Mouse (Mus musculus) hindbrain, embryonic 15.5 days (tissue): Measurements from ENCODE around the gene Mpzl3. TPM values are rescaled to one million over a fixed set of nuclear protein-coding genes. Genes with fewer than 3 reads are reported as not detected.
A peak's percentile ranks its signal among the peaks of the same experiment; 100 is the strongest.

Experiments
- ATAC-seq: fragments of 200-750 bp; cut with Nextera tagmentation; 2 replicates; pipeline ENCODE4 v1.8.0; 2017; ENCODE audit warnings: low read depth, moderate number of reproducible peaks, moderate TSS enrichment; ENCODE audit not compliant: low FRiP score
- H3K27ac ChIP-seq: fragments of 300-500 bp; sonication (generic); replicated peaks from 2 replicates; pipeline ENCODE4 v1.5.1; 2015; ENCODE audit warnings: mild to moderate bottlenecking, inconsistent platforms
- H3K27me3 ChIP-seq: fragments of 300-500 bp; sonication (generic); 2 replicates; pipeline ENCODE4 v1.6.1; 2015; ENCODE audit warnings: control low read depth, inconsistent platforms
- H3K36me3 ChIP-seq: fragments of 300-500 bp; sonication (generic); 2 replicates; pipeline ENCODE4 v1.6.1; 2015; ENCODE audit warnings: control low read depth, inconsistent platforms
- H3K4me1 ChIP-seq: fragments of 300-500 bp; sonication (generic); replicated peaks from 2 replicates; pipeline ENCODE4 v1.6.1; 2015; ENCODE audit warnings: control low read depth, inconsistent platforms
- H3K4me2 ChIP-seq: fragments of 300-500 bp; sonication (generic); 2 replicates; pipeline ENCODE4 v1.6.1; 2015; ENCODE audit warnings: moderate library complexity, mild to moderate bottlenecking, inconsistent platforms
- H3K4me3 ChIP-seq: fragments of 300-500 bp; sonication (generic); 2 replicates; pipeline ENCODE4 v1.5.1; 2015; ENCODE audit warnings: mild to moderate bottlenecking, inconsistent platforms
- H3K9ac ChIP-seq: fragments of 300-500 bp; sonication (generic); 2 replicates; pipeline ENCODE4 v1.6.1; 2015; ENCODE audit warnings: inconsistent platforms
- H3K9me3 ChIP-seq: fragments of 300-500 bp; sonication (generic); 2 replicates; pipeline ENCODE4 v1.6.1; 2016; ENCODE audit warnings: control low read depth, inconsistent platforms
- WGBS: fragments of 180-500 bp; shearing (Covaris S2); methylation state at CpG from one replicate; pipeline ENCODE4 v1.1.7; 2015; 5-methylcytosine and 5-hydroxymethylcytosine counted together
- polyA plus RNA-seq: library from polyadenylated mRNA; unstranded; fragments of >200 nt; fragmentation: Nextera tagmentation; extraction: Ambion mirVana; gene quantifications from 2 replicates; pipeline ENCODE4 v1.2.1, GENCODE M21; 2015

Mpzl3 gene
- polyA plus RNA-seq: 1.3 TPM in 2 replicates

DNA sequence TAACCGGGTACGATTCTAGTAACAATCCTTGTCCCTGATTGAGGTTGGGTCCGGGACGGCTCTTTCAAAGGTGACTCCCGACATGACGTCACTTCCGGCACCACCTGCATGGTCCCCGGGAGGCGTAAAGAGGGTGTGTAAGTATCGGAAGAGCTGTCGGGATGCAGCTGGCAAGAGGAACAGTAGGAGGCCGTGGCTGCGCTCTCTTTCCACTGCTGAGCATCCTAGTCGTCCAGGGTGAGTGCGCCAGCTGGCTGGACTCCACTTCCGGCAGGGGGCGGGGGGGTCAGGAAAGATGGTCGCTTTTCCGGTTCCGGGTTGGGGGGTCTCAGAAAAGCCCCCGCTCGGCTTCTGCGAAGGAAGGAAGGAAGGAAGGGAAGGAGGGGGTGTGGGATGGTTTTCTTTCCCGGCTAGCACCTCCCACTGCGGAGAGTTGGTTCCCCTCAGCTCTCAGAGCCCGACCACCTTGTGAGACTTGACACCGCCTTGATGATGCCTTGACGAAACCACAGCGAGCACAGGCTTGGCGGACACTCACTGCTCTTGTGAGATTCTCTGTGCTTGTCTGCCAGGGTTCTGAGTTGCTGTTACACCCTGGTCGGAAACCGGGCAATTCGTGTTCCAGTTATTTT, at the start of gene Mpzl3:
Gene Mpzl3 (plus strand): TSS at position 105 of the 632 bp plus-strand sequence.
- H3K27ac ChIP-seq: peak within 1 kb of the TSS; percentile 98
- peak within 1 kb of the TSS; percentile 60 for H3K4me3 ChIP-seq
- WGBS: under 1% methylated on average over 33 of the region's 33 CpGs
- H3K36me3 ChIP-seq: no peaks in the 10 kb centered on the region
- ATAC-seq: peak; percentile 99
- peaks cover 6% of the 10 kb centered on the region; the same call in 1 of the 2 replicates for H3K4me1 ChIP-seq
- no peaks in the 10 kb centered on the region for H3K9me3 ChIP-seq
- H3K9ac ChIP-seq: peak within 1 kb of the TSS; percentile 56
- H3K27me3 ChIP-seq: peaks cover 25% of the 10 kb centered on the region
- peak within 1 kb of the TSS; percentile 67 for H3K4me2 ChIP-seq

DNA sequence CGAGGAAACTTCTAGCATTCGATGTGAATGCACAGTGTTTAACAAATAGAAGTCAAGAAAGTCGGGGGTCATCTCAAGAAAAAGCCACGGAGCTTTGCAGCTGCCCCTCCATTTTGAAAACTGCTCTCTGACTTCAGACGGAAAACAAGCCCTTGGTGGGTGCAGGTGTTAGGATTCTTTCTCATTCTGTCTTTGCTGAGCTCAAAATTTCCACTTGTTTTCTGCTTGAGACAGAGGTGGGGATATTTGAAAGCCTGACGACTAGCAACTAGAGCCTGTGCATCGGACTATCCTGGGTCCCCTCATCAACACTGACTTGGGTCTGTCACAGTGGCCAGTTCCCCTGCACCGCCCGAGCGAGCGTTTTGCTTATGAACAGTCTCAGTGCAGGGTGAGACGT, 47.6 kb upstream of the Mpzl3 start:
- Histone ChIP-seq H3K27ac (no peak overlapping the region), H3K27me3 (no peaks in the 10 kb centered on the region), H3K36me3 (no peaks in the 10 kb centered on the region), H3K4me3 (no peak overlapping the region), H3K4me1 (no peaks in the 10 kb centered on the region), H3K4me2 (no peak overlapping the region), H3K9ac (no peak overlapping the region), H3K9me3 (no peaks in the 10 kb centered on the region)
- ATAC-seq: no peak
- 82% methylated on average over 12 of the region's 12 CpGs for WGBS

- no peak overlapping the region for H3K27ac ChIP-seq
- H3K27me3 ChIP-seq: no peaks in the 10 kb centered on the region
- no peak overlapping the region for H3K9ac ChIP-seq
- no peak overlapping the region for H3K4me3 ChIP-seq
- 66% methylated on average over 4 of the region's 4 CpGs for WGBS
- H3K4me1 ChIP-seq: no peaks in the 10 kb centered on the region
- no peaks in the 10 kb centered on the region for H3K36me3 ChIP-seq
- no peak for ATAC-seq
- no peak overlapping the region for H3K4me2 ChIP-seq
- no peaks in the 10 kb centered on the region for H3K9me3 ChIP-seq
These were observed 46.6 kb upstream of the Mpzl3 start for GRCm38 (mm10) chr9:45008342-45008741.

- no peak within 1 kb of the TSS for H3K27ac ChIP-seq
- WGBS: 83% methylated on average over 19 of the region's 19 CpGs
- no peak within 1 kb of the TSS for H3K4me2 ChIP-seq
- no peaks in the 10 kb centered on the region for H3K9me3 ChIP-seq
- no peak for ATAC-seq
- H3K4me1 ChIP-seq: no peaks in the 10 kb centered on the region
- H3K27me3 ChIP-seq: no peaks in the 10 kb centered on the region
- H3K4me3 ChIP-seq: no peak within 1 kb of the TSS
- no peaks in the 10 kb centered on the region for H3K36me3 ChIP-seq
- H3K9ac ChIP-seq: no peak within 1 kb of the TSS
These were observed 45.6 kb upstream of the Mpzl3 start, which contains the start of gene Cd3e for GRCm38 (mm10) chr9:45009180-45010078. Gene Cd3e, minus strand, starts transcription at chr9:45009627.

GRCm38 (mm10) chr9:45010461-45010860, 44.5 kb upstream of the Mpzl3 start:
- Histone ChIP-seq H3K4me2 (no peak overlapping the region), H3K4me3 (no peak overlapping the region), H3K36me3 (no peaks in the 10 kb centered on the region), H3K9ac (no peak overlapping the region), H3K27me3 (no peaks in the 10 kb centered on the region), H3K4me1 (no peaks in the 10 kb centered on the region), H3K9me3 (no peaks in the 10 kb centered on the region), H3K27ac (no peak overlapping the region)
- ATAC-seq: no peak
- WGBS: 77% methylated on average over 4 of the region's 4 CpGs

GRCm38 (mm10) chr9:45011291-45011690, 43.7 kb upstream of the Mpzl3 start:
- Histone ChIP-seq H3K36me3 (no peaks in the 10 kb centered on the region), H3K4me3 (no peak overlapping the region), H3K9me3 (no peaks in the 10 kb centered on the region), H3K27me3 (no peaks in the 10 kb centered on the region), H3K9ac (no peak overlapping the region), H3K4me2 (no peak overlapping the region), H3K27ac (no peak overlapping the region), H3K4me1 (no peaks in the 10 kb centered on the region)
- WGBS: 51% methylated on average over 6 of the region's 6 CpGs
- ATAC-seq: no peak

GRCm38 (mm10) chr9:45014879-45015278, 40.1 kb upstream of the Mpzl3 start:
- Histone ChIP-seq H3K4me1 (no peaks in the 10 kb centered on the region), H3K9me3 (no peaks in the 10 kb centered on the region), H3K36me3 (no peaks in the 10 kb centered on the region), H3K27ac (no peak overlapping the region), H3K4me3 (no peak overlapping the region), H3K9ac (no peak overlapping the region), H3K4me2 (no peak overlapping the region), H3K27me3 (no peaks in the 10 kb centered on the region)
- 49% methylated on average over 2 of the region's 2 CpGs for WGBS
- no peak for ATAC-seq

DNA sequence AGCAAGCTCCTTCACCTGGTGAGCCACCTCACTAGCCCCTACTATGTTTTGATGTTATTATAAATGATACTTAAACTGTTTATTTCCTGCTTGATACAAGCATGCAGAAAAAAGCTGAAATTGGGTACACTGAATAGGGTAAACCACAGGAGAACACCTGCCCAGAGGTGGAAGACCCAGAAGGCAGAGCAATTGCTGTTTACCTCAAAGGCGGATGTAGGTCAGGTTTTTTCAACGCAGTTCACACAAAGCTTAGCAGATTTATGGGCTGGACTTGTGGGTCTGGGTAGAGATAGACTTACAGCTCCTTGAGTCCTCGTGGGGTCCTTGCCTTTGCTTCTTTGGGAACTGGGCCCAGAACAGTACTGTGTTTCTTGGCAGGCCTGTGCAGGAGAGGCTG, 39.1 kb upstream of the Mpzl3 start:
- WGBS: 69% methylated on average over 3 of the region's 3 CpGs
- no peak overlapping the region for H3K4me3 ChIP-seq
- no peak overlapping the region for H3K4me2 ChIP-seq
- no peak overlapping the region for H3K9ac ChIP-seq
- H3K9me3 ChIP-seq: no peaks in the 10 kb centered on the region
- H3K4me1 ChIP-seq: no peaks in the 10 kb centered on the region
- no peak overlapping the region for H3K27ac ChIP-seq
- no peak for ATAC-seq
- H3K36me3 ChIP-seq: no peaks in the 10 kb centered on the region
- no peaks in the 10 kb centered on the region for H3K27me3 ChIP-seq

GRCm38 (mm10) chr9:45018031-45018430, 37.0 kb upstream of the Mpzl3 start:
- Histone ChIP-seq H3K36me3 (no peaks in the 10 kb centered on the region), H3K27me3 (no peaks in the 10 kb centered on the region), H3K9ac (no peak overlapping the region), H3K4me2 (no peak overlapping the region), H3K27ac (no peak overlapping the region), H3K4me1 (no peaks in the 10 kb centered on the region), H3K4me3 (no peak overlapping the region), H3K9me3 (no peaks in the 10 kb centered on the region)
- 77% methylated on average over 11 of the region's 11 CpGs for WGBS
- no peak for ATAC-seq

- H3K9ac ChIP-seq: no peak overlapping the region
- no peak for ATAC-seq
- no peaks in the 10 kb centered on the region for H3K9me3 ChIP-seq
- H3K27me3 ChIP-seq: no peaks in the 10 kb centered on the region
- H3K4me2 ChIP-seq: no peak overlapping the region
- no peaks in the 10 kb centered on the region for H3K36me3 ChIP-seq
- H3K4me3 ChIP-seq: no peak overlapping the region
- WGBS: 13% methylated on average over 3 of the region's 3 CpGs
- no peak overlapping the region for H3K27ac ChIP-seq
- H3K4me1 ChIP-seq: no peaks in the 10 kb centered on the region
These were observed 32.2 kb upstream of the Mpzl3 start for GRCm38 (mm10) chr9:45022800-45023199.

GRCm38 (mm10) chr9:45023638-45024037, 31.3 kb upstream of the Mpzl3 start:
- no peak for ATAC-seq
- WGBS: 70% methylated on average over 3 of the region's 3 CpGs

DNA sequence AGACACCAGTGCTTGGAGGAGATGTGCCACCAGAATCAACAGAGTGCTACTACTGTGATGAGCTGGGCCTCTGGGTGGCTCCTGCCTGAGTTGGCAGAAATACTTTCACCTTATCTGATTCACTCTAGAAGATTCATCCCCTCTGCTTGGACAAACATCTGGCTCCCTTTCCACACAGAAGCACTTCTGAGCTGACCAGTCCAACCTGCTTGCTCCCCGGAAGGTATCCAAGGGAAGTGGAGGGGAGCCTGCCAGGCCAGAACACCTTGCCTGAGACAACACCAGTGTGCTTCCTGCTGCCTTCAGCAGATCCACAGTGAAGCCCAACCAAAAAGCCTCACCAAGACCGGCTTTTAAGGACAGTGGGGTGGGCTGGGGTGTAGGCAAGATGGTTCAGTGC, 30.8 kb upstream of the Mpzl3 start:
- Histone ChIP-seq H3K4me1 (no peaks in the 10 kb centered on the region), H3K4me3 (no peak overlapping the region), H3K27me3 (no peaks in the 10 kb centered on the region), H3K4me2 (no peak overlapping the region), H3K9ac (no peak overlapping the region), H3K27ac (no peak overlapping the region), H3K36me3 (no peaks in the 10 kb centered on the region), H3K9me3 (no peaks in the 10 kb centered on the region)
- no peak for ATAC-seq
- WGBS: 92% methylated on average over 2 of the region's 2 CpGs

More at GRCm38 (mm10) chr9:45023638-45024037, 31.3 kb upstream of the Mpzl3 start:
- Histone ChIP-seq H3K4me1 (no peaks in the 10 kb centered on the region), H3K9me3 (no peaks in the 10 kb centered on the region), H3K4me3 (no peak overlapping the region), H3K9ac (no peak overlapping the region), H3K4me2 (no peak overlapping the region), H3K36me3 (no peaks in the 10 kb centered on the region), H3K27me3 (no peaks in the 10 kb centered on the region), H3K27ac (no peak overlapping the region)
